Mouse (Mus musculus) E14TG2a.4 (cell line): Measurements from ENCODE around the gene Fbxl21.

Experiments
- CTCF ChIP-seq: conservative IDR thresholded peaks from 2 replicates; pipeline ENCODE4 v1.5.1; 2014; ENCODE audit warnings: low read length
- NANOG ChIP-seq: IDR thresholded peaks from 2 replicates; pipeline ENCODE4 v1.6.1; 2014; ENCODE audit warnings: borderline replicate concordance, low read length, mixed read lengths
- POU5F1 ChIP-seq: IDR thresholded peaks from 2 replicates; pipeline ENCODE4 v1.6.1; 2014; ENCODE audit warnings: low read length, borderline replicate concordance

DNA sequence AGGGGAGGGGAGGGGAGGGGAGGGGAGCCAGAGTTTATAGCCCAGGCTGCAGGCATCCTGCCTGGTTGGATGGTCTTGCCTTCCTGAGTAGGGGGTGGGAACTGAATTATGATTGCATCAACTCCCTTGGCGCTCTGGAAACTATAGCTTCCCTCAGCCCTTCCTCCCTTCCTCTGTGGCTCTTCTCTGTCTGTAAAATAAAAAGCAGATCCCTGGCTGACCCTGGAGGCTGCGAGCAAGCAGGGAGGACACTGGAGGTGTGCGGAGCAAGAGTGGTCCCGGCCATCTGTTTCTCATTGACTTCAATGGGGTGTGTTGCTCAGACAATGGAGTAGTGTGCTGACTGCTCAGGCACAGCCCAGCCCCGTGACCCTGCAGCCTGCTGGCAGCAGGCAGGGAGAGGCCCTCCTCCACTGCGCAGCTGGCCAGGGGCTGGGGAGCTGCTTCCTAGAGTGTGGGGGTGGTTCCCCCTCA lies 59.7 kb downstream of the Fbxl21 start:
- TF ChIP-seq CTCF: no peak
- no peak for TF ChIP-seq NANOG
- no peak for TF ChIP-seq POU5F1
